Mouse (Mus musculus): ENCODE measurements at regions not wholly inside any gene's neighbourhood (a gene's known extent, or its start where the extent isn't known, plus 50 kb on each side); places are given as distances from the start of the nearest gene placed in this dataset.

DNA sequence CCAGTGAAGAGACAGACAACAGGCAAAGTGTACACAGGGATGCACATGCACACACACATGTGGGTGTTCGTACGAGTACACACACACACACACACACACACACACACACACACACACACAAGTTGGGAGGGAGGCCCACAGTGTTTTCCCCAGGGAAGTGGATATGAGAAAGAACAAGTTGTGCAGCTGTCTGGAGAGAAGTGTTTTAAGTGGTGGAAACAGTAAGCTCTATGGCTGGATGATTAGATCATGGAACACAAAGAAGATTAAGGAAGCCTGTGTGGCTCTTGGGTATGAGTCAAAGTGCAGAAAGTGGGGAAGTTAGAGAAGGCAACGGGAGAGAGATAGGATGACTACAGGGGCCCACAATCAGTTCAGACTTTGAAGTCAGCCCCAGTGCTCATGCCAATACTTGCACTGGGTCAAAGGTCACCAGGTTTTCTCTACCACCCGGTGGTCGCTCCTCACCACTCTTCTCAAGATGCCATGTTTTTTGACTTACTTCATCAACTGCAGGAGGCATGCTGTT lies 85.1 kb upstream of the Bmper start:
- no peak overlapping the region for H3K4me2 ChIP-seq
- no peak overlapping the region for H3K4me3 ChIP-seq (ENCODE audit: low read depth, low read length)
- ATAC-seq (replicated peaks; ENCODE audit: low FRiP score) (no peak), DNase-seq (ENCODE audit: low spot score) (no peak)
- H3K36me3 ChIP-seq (ENCODE audit: control insufficient read depth, insufficient read depth, low read length) = no peaks in the 10 kb centered on the region
- H3K4me1 ChIP-seq (replicated peaks; ENCODE audit: control insufficient read depth, insufficient read depth, low read length) = no peaks in the 10 kb centered on the region
- no peak overlapping the region for H3K9ac ChIP-seq (ENCODE audit: low read depth, low read length)
- 52% methylated on average over 5 of the region's 5 CpGs for WGBS
- no peaks in the 10 kb centered on the region for H3K27me3 ChIP-seq (replicated peaks; ENCODE audit: control insufficient read depth, insufficient read depth, low read length)
- no peak overlapping the region for H3K27ac ChIP-seq (ENCODE audit: low read depth, low read length)
- H3K9me3 ChIP-seq (ENCODE audit: control insufficient read depth, low read length) = no peaks in the 10 kb centered on the region

DNA sequence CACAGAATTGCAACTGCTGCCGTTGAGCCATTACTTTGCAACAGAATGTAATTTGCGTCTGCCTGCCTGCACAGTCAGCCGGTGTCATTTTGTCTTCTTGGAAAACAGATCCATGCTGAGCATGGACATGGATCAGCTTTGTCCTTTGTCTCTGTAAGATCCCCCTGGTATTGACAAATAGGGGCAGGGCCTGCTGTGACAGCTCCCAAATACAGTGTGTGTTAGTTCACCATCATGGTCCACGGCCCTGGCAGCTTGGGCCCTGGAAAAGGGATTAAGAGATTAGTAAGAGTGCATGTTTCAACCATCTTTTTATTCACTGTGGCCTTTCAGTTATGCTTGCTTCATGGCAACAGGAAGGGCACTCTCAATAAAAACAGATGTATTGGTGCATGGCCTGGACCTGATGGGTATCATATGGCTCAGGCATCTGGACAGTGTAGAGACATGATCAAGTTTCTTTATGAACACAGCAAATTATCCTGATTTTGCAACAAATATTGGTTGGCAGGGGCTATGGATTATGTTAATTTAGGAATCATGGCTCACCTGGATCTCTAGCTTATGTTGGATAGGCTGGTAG lies 83.2 kb upstream of the Bmper start:
- DNase-seq (ENCODE audit: low spot score) = no peak
- WGBS = 84% methylated on average over 4 of the region's 4 CpGs
- ATAC-seq (replicated peaks; ENCODE audit: low FRiP score) = no peak
- Histone ChIP-seq H3K9ac (ENCODE audit: low read depth, low read length) (no peak overlapping the region), H3K4me3 (ENCODE audit: low read depth, low read length) (no peak overlapping the region), H3K4me2 (no peak overlapping the region), H3K4me1 (replicated peaks; ENCODE audit: control insufficient read depth, insufficient read depth, low read length) (no peaks in the 10 kb centered on the region), H3K36me3 (ENCODE audit: control insufficient read depth, insufficient read depth, low read length) (no peaks in the 10 kb centered on the region), H3K9me3 (ENCODE audit: control insufficient read depth, low read length) (no peaks in the 10 kb centered on the region), H3K27me3 (replicated peaks; ENCODE audit: control insufficient read depth, insufficient read depth, low read length) (no peaks in the 10 kb centered on the region), H3K27ac (ENCODE audit: low read depth, low read length) (no peak overlapping the region)

DNA sequence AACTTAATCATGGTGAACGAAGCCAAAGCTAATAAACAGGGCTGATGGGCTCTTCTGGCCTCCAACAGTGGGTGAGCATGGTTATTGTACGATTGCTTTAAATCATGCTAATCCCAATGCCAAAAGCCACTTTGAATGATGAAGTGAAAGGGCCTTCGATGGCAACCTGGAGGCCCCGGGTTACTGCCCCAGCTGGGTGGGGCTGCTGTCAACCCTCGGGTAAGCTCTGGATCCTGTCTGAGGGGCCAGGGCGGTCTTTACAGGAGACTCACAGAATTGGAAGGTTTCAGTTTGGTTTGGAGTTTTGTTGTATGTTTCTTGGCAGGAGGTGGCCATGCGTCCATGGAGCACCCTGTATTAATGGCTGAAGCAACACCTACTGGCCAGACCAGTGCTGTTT lies 78.6 kb upstream of the Bmper start:
- no peak for ATAC-seq (replicated peaks; ENCODE audit: low FRiP score)
- no peaks in the 10 kb centered on the region for H3K4me1 ChIP-seq (replicated peaks; ENCODE audit: control insufficient read depth, insufficient read depth, low read length)
- H3K4me2 ChIP-seq = no peak overlapping the region
- H3K4me3 ChIP-seq (ENCODE audit: low read depth, low read length) = no peak overlapping the region
- no peaks in the 10 kb centered on the region for H3K9me3 ChIP-seq (ENCODE audit: control insufficient read depth, low read length)
- WGBS = 78% methylated on average over 7 of the region's 7 CpGs
- no peaks in the 10 kb centered on the region for H3K27me3 ChIP-seq (replicated peaks; ENCODE audit: control insufficient read depth, insufficient read depth, low read length)
- DNase-seq (ENCODE audit: low spot score) = no peak
- no peaks in the 10 kb centered on the region for H3K36me3 ChIP-seq (ENCODE audit: control insufficient read depth, insufficient read depth, low read length)
- no peak overlapping the region for H3K9ac ChIP-seq (ENCODE audit: low read depth, low read length)
- no peak overlapping the region for H3K27ac ChIP-seq (ENCODE audit: low read depth, low read length)

DNA sequence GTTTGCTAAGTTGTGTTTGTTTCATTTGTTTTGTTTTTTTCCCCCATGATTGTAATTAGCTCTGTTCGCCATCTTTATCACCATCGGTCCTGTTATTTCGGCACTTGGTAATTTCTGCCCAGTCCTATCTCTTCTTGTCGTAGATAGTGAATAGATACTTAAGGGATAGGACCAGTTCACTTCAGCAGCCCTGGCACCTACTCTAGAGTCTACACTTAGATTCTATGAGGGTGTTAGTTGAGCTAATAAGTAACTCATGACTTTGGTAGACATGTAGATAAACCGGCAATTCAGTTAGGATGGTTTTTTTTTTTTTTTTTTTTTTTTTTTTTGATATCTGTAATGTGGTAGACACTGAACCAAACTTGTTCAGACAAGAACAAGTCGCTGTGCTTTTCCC lies 72.5 kb upstream of the Bmper start:
- Histone ChIP-seq H3K4me1 (replicated peaks; ENCODE audit: control insufficient read depth, insufficient read depth, low read length) (no peaks in the 10 kb centered on the region), H3K36me3 (ENCODE audit: control insufficient read depth, insufficient read depth, low read length) (no peaks in the 10 kb centered on the region), H3K27me3 (replicated peaks; ENCODE audit: control insufficient read depth, insufficient read depth, low read length) (no peaks in the 10 kb centered on the region), H3K27ac (ENCODE audit: low read depth, low read length) (no peak overlapping the region), H3K9me3 (ENCODE audit: control insufficient read depth, low read length) (no peaks in the 10 kb centered on the region), H3K4me3 (ENCODE audit: low read depth, low read length) (no peak overlapping the region), H3K9ac (ENCODE audit: low read depth, low read length) (no peak overlapping the region), H3K4me2 (no peak overlapping the region)
- WGBS = 78% methylated on average over 6 of the region's 6 CpGs
- no peak for DNase-seq (ENCODE audit: low spot score)
- no peak for ATAC-seq (replicated peaks; ENCODE audit: low FRiP score)

DNA sequence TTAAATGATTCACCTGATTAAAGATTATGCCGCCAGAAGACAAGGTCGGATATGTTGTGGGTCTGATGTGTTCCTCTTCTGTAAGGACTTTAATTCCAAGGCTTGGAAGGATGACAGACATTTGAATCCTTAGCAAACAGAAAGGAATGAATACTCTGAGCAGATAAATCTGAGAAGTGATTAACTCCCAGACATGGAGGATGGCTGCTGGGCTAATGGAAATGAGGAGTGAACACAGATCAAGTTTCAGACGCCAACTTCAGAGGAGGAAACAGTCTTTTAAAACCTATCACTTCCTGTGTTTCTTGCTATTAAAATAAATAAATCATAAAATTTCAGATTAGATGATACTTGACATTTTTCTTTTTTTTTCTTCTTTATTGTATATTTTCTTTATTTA lies 72.0 kb upstream of the Bmper start:
- Histone ChIP-seq H3K9ac (ENCODE audit: low read depth, low read length) (no peak overlapping the region), H3K4me1 (replicated peaks; ENCODE audit: control insufficient read depth, insufficient read depth, low read length) (no peaks in the 10 kb centered on the region), H3K27me3 (replicated peaks; ENCODE audit: control insufficient read depth, insufficient read depth, low read length) (no peaks in the 10 kb centered on the region), H3K9me3 (ENCODE audit: control insufficient read depth, low read length) (no peaks in the 10 kb centered on the region), H3K4me2 (no peak overlapping the region), H3K4me3 (ENCODE audit: low read depth, low read length) (no peak overlapping the region), H3K36me3 (ENCODE audit: control insufficient read depth, insufficient read depth, low read length) (no peaks in the 10 kb centered on the region), H3K27ac (ENCODE audit: low read depth, low read length) (no peak overlapping the region)
- no peak for ATAC-seq (replicated peaks; ENCODE audit: low FRiP score)
- 46% methylated on average over 3 of the region's 3 CpGs for WGBS
- DNase-seq (ENCODE audit: low spot score) = no peak

DNA sequence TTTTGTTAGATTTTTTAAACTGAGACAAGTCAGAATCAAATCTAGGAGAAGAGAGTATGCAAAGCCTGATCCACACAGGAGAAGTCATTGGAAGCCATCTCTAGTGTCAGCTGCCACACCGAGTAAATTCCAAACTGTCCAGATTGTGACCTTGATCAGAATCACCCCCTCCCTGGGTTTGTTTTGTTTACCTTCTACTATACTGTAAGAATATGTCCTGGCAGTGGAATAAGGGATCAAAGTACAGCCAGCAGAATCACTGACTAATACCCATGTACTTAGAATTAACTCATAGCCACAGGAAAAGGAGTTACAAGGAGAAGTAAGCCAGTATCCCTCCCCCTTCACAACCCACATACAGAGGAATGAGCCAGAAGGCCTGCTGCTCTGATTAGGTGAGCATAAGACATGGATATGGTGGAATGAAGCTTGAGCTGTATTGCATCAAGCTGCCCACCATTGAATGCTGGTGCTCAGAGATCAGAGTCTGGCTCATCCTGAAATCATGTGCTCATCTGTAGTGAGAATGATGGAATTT lies 70.9 kb upstream of the Bmper start:
- Histone ChIP-seq H3K4me3 (ENCODE audit: low read depth, low read length) (no peak overlapping the region), H3K9me3 (ENCODE audit: control insufficient read depth, low read length) (no peaks in the 10 kb centered on the region), H3K27me3 (replicated peaks; ENCODE audit: control insufficient read depth, insufficient read depth, low read length) (no peaks in the 10 kb centered on the region), H3K36me3 (ENCODE audit: control insufficient read depth, insufficient read depth, low read length) (no peaks in the 10 kb centered on the region), H3K27ac (ENCODE audit: low read depth, low read length) (no peak overlapping the region), H3K4me2 (no peak overlapping the region), H3K9ac (ENCODE audit: low read depth, low read length) (no peak overlapping the region), H3K4me1 (replicated peaks; ENCODE audit: control insufficient read depth, insufficient read depth, low read length) (no peaks in the 10 kb centered on the region)
- DNase-seq (ENCODE audit: low spot score) = no peak
- WGBS = 81% methylated on average over 1 of the region's 1 CpGs
- ATAC-seq (replicated peaks; ENCODE audit: low FRiP score) = no peak

DNA sequence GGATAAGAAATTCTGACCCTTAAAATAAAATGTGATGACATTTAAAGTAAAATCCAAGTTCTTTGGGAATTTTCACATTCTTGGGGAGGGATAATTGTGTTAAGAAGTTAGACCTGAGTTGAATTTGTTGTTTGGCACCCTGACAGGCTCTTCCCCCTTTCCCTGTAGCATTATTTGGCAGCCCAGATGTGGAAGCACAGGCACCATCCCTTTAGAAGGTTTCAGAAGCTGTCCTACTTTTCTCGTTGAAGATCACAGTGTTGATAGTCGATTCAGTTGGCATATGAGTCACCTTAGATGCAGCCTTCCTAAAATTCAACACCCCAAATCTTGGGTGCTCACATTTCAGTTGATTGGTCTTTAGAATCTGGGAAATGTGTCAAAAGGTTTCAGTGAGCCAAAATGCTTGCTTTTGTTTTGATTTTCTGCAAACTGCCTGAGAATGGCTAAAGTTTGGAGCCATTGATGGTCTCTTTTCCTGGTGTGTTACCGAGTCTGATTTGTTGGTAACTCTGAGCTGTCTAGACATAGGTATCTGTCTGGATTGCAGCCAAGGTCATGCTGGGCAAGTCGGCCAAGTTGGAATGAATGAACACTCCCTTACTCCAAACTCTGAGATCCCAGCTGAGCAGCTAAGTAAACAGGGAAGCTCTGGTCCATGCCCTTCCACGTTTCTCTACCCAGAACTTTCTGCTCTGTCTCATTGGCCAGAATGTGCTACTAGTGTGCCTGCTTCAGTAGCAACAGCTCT lies 65.9 kb upstream of the Bmper start:
- Histone ChIP-seq H3K4me1 (replicated peaks; ENCODE audit: control insufficient read depth, insufficient read depth, low read length) (no peaks in the 10 kb centered on the region), H3K27ac (ENCODE audit: low read depth, low read length) (no peak overlapping the region), H3K36me3 (ENCODE audit: control insufficient read depth, insufficient read depth, low read length) (no peaks in the 10 kb centered on the region), H3K4me3 (ENCODE audit: low read depth, low read length) (no peak overlapping the region), H3K27me3 (replicated peaks; ENCODE audit: control insufficient read depth, insufficient read depth, low read length) (no peaks in the 10 kb centered on the region), H3K9ac (ENCODE audit: low read depth, low read length) (no peak overlapping the region), H3K4me2 (no peak overlapping the region), H3K9me3 (ENCODE audit: control insufficient read depth, low read length) (no peaks in the 10 kb centered on the region)
- WGBS = 54% methylated on average over 5 of the region's 5 CpGs
- ATAC-seq (replicated peaks; ENCODE audit: low FRiP score) = no peak
- no peak for DNase-seq (ENCODE audit: low spot score)

DNA sequence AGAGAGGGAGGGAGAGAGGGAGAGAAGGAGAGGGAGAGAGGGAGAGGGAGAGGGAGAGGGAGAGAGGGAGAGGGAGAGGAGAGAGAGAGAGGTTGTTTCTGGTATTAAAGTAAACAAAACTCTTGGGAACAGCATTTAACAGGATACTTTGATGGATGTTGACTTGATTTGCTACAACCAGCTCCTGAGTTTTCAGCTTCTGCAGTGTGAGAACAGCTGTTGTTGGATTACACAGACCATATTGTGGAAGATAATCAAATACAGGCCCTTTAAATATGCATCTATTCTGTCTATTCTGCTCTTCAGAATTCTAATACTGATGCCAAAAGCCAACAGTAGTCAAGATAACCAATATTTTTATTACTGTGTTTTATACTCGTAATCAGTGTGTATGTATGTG lies 64.4 kb upstream of the Bmper start:
- DNase-seq (ENCODE audit: low spot score) = no peak
- Histone ChIP-seq H3K36me3 (ENCODE audit: control insufficient read depth, insufficient read depth, low read length) (no peaks in the 10 kb centered on the region), H3K9me3 (ENCODE audit: control insufficient read depth, low read length) (no peaks in the 10 kb centered on the region), H3K27ac (ENCODE audit: low read depth, low read length) (no peak overlapping the region), H3K4me3 (ENCODE audit: low read depth, low read length) (no peak overlapping the region), H3K27me3 (replicated peaks; ENCODE audit: control insufficient read depth, insufficient read depth, low read length) (no peaks in the 10 kb centered on the region), H3K4me1 (replicated peaks; ENCODE audit: control insufficient read depth, insufficient read depth, low read length) (no peaks in the 10 kb centered on the region), H3K4me2 (no peak overlapping the region), H3K9ac (ENCODE audit: low read depth, low read length) (no peak overlapping the region)
- WGBS = 75% methylated on average over 1 of the region's 1 CpGs
- ATAC-seq (replicated peaks; ENCODE audit: low FRiP score) = no peak

DNA sequence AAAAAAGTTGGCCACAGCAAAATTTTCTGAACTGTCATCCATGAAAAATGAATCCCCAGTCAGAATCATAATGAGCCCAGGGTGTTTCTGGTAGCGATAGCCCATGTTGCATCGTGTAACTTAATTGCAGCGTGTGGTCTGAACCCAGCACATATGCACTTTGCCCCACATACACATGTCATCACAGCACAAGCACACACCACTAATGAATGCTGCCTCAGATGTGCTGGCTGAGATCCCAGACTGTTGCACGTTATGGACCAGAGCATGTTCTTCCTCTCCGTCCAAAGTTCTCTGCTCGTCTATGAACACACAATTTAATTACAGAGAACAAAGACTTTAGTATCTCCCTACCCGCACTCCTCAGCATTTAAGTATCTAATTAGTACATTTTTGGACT lies 61.5 kb upstream of the Bmper start:
- H3K9ac ChIP-seq (ENCODE audit: low read depth, low read length) = no peak overlapping the region
- no peaks in the 10 kb centered on the region for H3K27me3 ChIP-seq (replicated peaks; ENCODE audit: control insufficient read depth, insufficient read depth, low read length)
- H3K4me1 ChIP-seq (replicated peaks; ENCODE audit: control insufficient read depth, insufficient read depth, low read length) = no peaks in the 10 kb centered on the region
- no peaks in the 10 kb centered on the region for H3K36me3 ChIP-seq (ENCODE audit: control insufficient read depth, insufficient read depth, low read length)
- H3K4me2 ChIP-seq = no peak overlapping the region
- H3K27ac ChIP-seq (ENCODE audit: low read depth, low read length) = no peak overlapping the region
- ATAC-seq (replicated peaks; ENCODE audit: low FRiP score) = no peak
- no peak for DNase-seq (ENCODE audit: low spot score)
- 84% methylated on average over 7 of the region's 7 CpGs for WGBS
- H3K9me3 ChIP-seq (ENCODE audit: control insufficient read depth, low read length) = no peaks in the 10 kb centered on the region
- no peak overlapping the region for H3K4me3 ChIP-seq (ENCODE audit: low read depth, low read length)

Data from liver, embryonic 11.5 days (tissue).